Mouse (Mus musculus) cerebellum, postnatal 10 days (tissue): ENCODE results near the gene Hmgcl.
"Not testable (repeated sequence)": the region's sequence is repeated elsewhere in the genome, so short reads cannot be mapped to it uniquely, and the experiment has no call there.

Experiments
- DNase-seq, 2 experiments: peaks; one replicate each; pipeline ENCODE4 v3.0.0; 2021; ENCODE audit warnings: mixed read lengths in 2 of 2

Hmgcl gene

DNA sequence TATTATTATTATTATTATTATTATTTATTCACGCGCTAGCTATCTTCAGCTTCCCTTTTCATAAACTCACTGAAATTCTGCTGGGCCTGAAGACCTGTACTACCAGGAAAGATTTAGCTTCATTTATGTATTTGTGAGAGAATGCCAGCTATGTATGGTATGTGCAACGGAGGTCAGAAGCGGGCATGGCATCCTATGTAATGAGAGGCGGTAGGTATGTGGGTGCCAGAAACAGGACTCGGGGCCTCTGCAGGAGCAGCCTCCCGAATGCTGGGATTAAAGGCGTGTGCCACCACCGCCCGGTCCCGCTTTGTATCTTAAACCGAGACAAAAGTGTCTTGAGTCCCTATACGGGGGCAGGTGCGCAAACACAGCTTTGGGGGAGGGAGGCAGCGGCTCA, 16.7 kb downstream of the Hmgcl start:
- no peak for DNase-seq

DNA sequence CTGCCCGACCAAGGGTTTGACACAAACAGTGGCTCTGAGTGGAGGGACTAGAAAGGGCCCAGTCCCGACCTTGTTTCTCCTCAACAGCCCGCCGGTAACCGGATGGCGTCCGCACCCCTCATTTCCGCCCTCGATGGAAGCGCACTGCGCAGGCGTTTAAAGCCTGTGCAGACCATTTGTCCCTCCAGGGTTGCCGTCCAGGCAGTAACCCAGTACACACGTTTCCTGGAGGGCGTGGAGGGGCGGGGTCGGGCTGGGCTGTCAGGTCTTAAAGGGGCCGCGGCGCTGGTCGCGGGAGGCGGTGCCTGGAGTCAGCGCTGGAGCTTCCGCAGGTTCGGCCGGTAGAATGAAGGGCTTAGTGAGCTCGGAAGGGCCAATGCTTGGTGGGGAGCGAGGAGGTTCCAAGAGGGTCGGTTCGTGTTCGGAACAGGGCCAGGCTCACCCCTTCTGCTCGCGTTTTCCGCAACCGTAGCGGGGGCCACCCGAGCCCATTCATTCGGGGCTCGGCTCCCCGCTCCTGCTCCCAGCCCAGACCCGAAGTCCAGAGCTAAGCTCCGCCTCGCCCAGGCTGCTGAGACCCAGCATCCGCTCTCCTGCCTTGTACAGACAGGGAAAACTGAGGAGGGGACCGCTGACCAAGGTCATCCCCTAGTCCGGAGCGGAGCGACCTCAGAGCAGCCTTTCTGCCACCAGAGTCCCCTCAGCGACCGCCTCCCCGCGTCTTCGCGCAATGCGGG, 17.4 kb downstream of the Hmgcl start, which contains the start of gene Gale:
Gene Gale, plus strand, starts transcription at position 271 of the 737 bp plus-strand sequence.
- DNase-seq: peak; percentile 97 to 98

DNA sequence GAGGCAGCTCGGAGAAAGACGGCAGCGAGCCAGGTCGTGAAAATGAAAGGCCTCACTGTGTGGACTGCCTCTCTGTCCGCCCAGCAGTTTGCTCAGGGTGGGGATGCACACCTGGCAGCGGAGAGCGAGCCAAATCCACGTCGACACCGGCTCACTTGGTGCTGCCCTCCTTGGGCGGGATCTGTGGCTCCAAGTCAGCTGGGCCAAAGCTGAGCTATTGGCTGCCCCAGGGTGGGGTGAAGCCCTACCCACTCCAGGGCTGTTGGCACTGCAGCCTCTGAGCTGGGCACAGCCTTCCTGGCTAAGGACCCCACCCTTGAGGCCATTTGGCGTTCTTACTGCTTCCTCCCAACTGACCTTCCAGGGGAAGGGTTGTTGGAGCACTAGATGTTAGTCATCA, 18.2 kb downstream of the Hmgcl start:
- DNase-seq: peak; percentile 70 to 73

DNA sequence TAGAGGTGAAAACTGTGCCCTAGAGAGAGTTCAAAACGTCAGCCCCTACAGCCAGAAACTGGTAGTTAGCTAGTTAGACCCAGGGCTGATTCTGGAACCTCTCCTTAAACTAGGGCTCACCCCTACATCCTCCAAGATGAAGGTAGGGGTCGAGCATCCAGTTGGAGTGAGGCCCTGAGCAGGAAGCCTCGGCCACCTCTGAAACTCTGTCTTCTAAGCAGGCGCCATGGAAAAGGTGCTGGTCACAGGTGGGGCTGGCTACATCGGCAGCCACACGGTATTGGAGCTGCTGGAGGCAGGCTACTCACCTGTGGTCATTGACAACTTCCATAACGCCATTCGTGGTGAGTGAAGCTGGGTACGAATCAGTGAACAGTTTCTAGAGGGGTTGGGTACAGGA, 18.9 kb downstream of the Hmgcl start:
- DNase-seq: no peak

DNA sequence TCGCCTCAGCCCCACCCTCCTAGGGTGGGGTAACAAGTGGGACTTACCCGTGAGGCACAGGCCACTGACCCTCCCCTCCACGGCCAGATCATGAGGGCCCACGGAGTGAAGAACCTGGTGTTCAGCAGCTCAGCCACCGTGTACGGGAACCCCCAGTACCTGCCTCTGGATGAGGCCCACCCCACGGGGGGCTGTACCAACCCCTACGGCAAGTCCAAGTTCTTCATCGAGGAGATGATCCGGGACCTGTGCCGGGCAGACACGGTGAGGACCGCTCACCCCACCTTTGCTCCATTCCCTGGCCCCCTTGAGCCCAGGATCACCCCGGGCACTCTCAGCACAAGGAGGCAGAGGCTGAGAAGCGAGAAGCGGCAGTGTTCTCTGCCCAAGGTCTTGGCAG, 20.0 kb downstream of the Hmgcl start:
- DNase-seq: peak in 1 of 2 experiments; percentile 14

DNA sequence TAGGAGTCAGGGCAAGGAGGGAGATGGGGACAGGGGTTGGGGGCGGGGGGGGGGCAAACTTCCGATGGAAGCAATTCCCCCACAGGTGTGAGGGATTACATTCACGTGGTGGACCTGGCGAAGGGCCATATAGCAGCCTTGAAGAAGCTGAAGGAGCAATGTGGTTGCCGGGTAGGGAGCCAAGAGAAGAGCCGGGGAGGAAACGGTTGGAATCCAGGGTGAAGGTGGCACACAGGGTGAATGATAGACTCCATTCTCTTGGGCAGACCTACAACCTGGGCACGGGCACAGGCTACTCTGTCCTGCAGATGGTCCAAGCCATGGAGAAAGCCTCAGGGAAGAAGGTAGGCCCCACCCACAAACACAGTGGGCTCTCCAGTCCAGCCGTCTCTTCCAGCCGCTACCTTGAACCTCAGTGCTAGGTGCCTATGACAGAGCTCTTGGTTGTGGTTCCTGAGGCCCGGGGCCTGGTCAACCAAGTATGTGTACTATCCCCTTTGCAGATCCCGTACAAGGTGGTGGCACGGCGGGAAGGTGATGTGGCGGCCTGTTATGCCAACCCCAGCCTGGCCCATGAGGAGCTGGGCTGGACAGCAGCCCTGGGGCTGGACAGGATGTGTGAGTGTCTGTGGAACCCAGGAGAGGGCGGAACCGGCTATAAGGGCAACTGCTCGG, 21.0 kb downstream of the Hmgcl start:
- DNase-seq: peak; percentile 35 to 41

DNA sequence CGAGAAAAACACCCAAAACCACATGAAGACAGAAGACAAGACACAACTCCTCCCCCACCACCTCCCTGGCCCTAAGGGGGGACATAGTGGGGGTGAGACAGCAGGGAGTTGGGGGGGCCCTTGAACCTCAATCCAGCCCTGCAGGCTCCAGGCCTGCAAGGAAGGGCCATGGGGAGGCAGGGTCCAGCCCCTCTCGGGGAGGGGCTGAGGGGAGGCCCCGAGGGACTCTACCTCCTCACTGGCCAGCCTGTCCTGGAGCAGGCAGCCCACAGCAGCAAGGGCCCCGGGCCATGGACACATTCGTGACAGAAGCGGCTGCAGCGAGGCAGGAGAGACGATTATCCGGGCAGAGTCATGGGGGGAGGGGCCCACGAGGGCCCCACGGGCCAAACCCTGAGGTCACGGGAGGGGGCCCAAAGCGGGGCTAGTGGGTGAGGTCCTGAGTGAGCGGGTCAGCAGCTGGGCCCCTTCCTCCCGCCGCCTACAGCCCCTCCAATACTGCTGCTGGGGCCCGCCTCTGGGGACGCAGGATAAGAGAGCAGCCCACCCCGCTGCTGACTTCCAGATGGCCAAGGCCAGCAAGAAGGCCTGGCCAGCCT, 22.1 kb downstream of the Hmgcl start:
- peak; percentile 27 to 38 for DNase-seq

DNA sequence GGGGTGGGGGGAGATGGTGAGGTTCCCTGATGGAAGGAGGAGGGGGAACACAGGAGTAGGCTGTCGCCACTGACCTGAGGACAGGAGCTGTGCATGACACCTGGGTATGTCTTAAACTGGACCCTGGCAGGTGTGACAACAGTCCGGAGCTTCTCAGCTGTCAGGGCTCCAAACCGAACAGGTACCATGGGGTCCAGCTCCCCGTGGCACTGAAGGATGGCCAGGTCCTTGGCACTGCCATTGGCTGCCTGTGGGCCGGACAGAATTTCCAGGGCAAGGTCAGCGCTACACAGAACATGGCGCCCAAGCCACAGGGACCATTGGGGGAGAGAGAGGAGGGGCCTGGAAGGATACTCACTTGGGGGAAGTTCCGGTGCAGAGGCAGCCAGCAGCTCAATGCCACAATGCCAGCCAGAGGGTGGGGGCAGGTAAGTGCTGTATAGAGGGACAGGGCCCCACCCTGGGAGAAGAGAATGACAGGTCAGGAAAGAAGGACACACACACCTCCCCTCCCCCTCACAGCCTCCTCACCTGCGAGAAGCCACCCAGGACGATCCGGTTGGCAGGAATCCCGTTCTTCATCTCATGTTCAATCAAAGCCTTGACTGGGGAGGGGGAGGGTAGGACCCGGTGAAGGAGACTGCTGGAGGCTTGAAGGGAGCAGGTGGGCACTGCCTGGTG, 23.0 kb downstream of the Hmgcl start:
- peak; percentile 34 to 35 for DNase-seq

DNA sequence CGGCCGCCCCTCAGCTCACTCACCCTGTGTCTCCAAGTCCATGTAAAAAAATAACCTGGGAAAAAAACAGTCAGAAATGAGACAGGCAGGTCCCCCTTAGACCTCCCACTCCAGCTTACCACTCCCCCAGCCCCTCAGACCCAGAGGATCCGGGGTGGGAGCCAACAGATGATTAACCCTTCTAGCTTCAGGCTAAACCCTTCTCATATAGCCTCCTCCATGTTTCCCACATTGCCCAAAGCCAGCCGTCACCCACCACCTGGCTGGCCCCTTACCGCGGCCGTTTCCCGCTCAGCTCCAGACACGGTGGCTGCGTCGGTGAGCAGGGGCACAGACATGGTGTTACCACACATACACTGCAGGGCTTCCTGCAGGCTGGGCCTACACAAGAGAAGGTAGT, 24.3 kb downstream of the Hmgcl start:
- peak in 1 of 2 experiments; percentile 16 for DNase-seq

DNA sequence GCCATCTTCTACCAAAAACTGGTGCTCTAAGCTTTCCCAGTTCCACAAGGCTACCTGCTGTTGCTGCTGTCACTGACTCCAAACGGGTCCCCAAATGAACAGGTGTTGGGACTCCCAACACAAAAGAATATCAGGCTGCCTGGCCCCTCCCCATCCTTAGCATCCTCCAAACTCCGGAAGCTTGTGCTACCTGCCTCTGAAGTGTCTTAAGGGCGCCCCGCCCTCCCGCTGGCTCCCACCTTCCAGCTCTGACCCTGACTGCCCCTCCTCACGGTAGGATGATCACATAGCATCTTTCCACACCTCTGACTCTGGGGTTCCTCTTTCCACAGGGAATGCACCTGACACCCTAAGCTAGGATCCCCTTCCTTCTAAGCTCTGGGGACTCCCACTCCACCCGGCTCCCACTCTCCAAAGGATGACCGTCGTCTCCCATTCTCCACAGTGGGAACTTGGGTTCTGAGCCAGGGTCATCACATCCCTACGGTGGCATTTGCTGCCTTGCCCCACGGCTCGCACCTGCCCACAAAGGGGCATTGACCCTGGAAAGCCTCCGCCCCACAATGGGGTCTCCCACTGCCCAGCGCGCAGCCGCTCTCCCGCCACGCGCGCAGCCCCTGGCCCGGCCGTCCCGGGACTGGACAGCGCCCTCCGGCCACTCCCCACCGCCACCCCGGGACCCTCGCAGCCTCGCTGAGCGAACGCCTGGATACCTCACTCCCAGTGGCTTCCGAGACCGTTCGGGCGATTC, 25.7 kb downstream of the Hmgcl start:
- DNase-seq: no peak

DNA sequence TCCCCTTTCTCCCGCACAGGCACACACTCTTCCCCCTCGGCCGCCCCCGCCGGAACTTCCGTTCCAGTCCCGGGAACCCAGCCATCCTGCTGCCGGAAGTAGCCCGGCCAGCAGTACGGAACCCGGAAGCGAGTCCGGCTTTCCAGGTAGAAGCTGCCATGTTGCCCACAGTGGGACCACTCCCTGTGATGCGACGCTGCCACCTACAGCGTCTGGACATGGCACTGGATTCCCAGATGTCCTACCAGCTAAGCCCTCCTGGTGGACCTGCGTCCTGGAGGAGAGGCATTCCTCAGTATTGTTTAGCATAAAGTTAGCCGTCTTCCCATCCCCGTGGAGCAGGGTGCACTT, 26.3 kb downstream of the Hmgcl start, which contains the start of gene Lypla2:
Gene Lypla2, minus strand, starts transcription at position 71 of the 351 bp plus-strand sequence.
- DNase-seq: peak; percentile 95 to 96

DNA sequence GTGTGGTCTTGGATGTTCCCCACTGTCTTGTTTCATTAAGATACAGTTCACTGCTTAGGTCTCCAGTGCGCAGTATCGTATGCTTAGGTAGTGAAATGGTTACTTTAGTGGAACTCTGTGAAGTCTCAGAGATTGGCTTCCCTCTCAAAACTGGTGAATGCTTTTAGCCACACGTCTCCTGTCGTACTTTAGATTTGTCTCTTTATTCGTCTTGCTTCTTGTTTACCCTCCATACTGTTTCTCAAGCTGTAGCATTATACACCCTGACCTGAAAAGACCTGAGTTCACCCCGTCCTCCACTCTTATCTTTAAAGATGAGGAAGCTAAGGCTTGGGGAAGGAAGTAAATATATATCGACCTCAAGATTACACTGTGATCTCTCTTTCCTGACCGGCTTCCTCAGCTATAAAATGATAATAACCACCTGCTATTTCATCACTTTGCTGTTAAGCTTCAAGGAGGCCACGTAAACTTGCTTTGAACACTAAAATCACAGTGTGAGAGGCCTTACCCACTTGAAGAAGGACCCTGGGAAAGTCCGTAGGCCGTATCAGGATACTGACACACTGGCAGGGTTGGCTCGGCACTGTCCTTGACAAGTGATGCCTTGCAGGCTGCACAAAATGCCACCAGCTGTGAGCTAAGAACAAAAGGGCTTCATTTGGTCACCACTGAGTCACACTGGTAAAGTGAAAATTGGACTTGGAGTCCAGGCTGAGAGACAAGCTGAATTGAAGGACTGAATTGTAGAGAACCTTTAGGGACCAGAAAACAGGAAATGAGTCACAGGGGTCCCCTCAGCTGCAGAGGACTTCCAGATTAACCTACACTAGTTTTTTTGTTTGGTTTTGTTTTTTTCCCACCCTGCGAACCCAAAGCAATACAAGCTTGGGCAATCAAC, 26.9 kb downstream of the Hmgcl start:
- peak; percentile 7 to 19 for DNase-seq

DNA sequence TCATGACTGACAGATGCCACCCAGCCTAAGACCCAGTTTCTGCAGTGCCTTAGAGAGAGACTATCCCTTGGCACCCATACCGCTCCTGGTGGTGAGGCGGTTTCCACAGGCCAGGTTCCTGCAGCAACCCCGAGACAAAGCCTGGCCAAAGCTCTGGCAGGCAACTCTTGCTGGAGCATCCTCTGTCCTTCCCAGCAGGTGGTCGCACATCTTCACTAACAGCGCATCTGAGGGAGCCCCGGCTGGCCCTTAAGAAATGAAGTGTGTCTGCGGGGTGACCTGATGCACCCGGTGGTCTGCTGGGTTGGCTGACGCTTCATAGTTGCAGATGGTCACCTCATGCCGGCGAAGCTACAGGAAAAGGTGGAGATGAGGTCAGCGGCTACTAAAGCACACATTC, 29.9 kb downstream of the Hmgcl start:
- peak; percentile 18 to 28 for DNase-seq

DNA sequence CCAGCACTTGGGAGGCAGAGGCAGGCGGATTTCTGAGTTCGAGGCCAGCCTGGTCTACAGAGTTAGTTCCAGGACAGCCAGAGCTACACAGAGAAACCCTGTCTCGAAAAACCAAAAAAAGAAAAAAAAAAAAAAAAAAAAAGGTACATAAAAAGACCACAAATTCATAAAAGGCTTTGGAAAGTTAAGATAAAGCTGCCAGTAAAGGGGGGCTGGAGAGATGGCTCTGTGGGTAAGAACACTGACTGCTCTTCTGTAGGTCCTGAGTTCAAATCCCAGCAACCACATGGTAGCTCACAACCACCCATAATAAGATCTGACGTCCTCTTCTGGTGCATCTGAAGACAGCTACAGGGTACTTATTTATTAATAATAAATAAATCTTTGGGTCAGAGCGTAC, 34.0 kb downstream of the Hmgcl start:
- not testable (repeated sequence) for DNase-seq

DNA sequence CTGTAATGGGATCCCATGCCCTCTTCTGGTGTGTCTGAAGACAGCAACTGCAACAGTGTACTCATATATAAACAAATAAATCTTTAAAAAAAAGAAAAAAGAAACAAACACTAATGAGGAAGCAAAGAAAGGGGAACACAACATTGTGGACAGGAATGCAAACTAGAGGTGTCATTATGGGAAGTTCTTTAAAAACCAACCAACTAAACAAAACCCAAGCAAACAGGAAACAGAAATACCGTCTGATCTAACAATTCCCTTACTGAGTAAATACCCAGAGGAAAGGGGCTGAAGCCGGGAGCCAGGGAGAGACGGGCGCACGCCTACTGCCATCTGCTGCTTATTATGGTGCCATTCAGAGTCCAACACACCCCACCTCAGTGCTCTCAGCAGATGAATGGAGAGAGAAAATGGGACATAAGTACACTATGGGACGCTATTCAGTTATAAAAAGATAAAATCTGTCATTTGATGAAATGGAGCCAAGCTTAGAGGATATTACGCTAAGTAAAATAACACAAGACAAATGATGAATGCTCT, 35.3 kb downstream of the Hmgcl start:
- peak; percentile 39 to 45 for DNase-seq

DNA sequence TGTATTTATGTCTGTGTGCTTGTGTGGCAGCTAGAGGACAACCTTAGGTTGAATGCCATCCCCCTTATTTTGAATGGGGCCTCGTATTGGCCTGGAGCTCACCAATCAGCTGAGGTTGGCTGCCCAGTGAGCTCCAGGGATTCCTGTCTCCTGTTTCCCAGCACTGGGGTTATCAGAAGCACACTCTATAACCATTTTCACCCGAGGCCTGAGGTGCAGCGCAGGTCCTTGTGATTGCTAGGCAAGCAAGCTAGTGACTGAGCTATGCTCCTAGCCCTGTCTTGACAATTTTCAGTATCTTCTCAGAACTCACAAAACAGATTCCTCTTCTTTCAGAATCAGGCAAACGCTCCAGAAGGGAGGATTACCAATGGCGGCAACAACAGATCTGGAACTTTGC, 38.3 kb downstream of the Hmgcl start:
- no peak for DNase-seq

DNA sequence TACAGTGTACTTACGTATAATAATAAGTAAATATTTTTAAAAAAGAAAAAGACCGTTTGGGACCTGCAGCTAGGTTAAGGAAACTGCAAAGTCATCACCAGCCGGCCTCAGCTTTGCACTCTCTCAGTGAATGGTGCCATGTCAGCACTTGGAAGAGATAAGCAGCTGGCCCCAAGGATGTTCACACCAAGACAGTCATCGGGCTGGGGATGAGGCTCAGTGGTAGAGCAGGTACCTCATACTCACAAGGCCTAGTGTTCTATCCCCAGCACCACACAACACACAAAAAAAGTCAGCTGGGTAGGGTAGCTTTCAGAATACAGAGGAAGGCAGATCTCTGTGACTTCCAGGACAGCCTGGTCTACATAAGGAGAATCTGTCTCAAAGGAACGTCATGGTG, 38.9 kb downstream of the Hmgcl start:
- DNase-seq: no peak

DNA sequence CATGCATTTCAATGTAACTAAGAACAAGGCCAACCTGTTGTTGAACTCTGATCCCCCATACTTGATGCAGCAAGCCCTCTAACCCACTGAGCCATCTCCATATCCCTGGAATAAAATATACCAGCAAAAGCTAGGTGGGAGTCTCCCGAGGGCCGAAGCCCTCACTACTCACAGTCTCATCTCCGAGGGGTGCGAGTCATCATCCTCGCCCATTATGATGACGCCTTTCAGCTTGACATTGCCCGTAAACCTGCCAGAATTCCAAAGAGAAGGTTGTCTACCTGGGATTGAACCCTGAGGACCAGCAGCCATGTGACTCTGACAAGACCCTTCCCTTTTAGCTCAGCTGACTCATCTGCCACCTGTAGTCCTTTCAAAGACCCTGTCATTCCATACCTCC, 39.5 kb downstream of the Hmgcl start:
- DNase-seq: peak in 1 of 2 experiments; percentile 9

DNA sequence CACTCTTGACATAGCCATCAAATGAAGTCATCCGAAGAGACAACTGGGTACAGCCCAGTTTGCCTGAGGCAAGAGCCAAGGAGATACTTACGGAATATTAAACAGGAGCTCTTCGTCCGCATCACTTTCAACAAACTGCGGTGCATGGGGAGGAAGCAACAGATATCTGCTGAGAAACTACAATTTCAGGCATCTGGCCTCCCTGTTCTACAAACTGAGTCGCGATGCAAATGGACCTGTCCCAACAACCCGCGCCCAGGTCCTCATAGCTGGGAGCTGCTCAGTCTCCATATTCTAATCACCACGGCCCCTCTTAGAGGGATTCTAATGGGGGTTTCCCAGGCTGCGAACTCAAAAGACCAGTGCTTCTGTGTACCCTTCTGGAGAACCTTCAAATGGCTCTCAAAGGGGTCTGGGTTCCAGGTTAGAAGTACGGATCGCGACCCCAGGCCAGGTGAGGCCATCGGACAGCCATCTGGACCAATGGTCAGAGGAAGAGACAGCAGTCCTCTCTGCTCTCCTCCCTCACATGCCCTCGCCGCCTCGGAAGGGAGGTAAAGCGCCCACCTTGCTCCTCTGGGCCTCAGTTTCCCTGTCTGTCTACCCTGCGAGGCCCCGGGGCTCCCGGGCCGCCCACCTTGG, 40.2 kb downstream of the Hmgcl start:
- DNase-seq: no peak

DNA sequence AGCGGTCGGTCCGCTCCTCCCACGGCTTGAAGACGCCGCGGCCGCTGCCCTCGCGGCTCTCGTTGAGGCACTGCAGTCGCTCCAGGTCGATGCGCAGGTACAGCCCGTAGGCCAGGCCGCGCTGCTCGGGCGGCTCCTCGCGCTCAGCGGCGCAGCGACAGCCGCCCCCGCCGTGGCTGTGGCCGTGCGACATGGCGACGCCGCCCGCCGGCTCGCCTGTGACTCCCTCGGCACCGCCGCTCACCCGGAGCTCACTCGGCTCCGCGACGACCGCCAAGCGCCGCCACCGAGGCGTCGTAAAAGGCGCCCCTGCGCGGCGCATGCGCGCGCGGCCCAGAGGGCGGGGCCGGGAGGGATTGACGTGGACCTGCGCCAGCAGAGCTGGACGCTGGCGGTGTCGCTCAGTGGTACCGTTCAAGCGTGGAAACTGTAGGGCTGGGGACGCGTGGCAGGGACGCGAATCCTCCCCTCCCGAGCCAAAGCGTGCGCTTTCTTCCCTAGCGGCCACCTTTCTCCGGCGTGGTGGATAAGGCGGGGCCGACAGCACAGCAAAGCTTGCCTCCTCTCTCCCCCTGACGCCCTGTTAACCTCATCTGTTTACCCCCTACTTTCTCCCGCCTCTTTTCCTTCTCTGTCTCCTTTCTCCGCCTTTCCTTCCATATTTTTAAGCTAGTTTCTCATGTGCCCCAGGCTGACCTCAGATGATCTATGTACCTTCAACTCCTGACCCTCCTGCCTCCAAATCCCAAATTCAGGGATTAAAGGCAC, 40.9 kb downstream of the Hmgcl start, which contains the start of gene Pithd1:
Gene Pithd1, minus strand, starts transcription at position 322 of the 768 bp plus-strand sequence.
- DNase-seq: peak; percentile 96
